Mouse (Mus musculus): ENCODE results near the gene Nme6.
"Not testable (repeated sequence)": the region's sequence is repeated elsewhere in the genome, so short reads cannot be mapped to it uniquely, and the experiment has no call there.

Gene Nme6

DNA sequence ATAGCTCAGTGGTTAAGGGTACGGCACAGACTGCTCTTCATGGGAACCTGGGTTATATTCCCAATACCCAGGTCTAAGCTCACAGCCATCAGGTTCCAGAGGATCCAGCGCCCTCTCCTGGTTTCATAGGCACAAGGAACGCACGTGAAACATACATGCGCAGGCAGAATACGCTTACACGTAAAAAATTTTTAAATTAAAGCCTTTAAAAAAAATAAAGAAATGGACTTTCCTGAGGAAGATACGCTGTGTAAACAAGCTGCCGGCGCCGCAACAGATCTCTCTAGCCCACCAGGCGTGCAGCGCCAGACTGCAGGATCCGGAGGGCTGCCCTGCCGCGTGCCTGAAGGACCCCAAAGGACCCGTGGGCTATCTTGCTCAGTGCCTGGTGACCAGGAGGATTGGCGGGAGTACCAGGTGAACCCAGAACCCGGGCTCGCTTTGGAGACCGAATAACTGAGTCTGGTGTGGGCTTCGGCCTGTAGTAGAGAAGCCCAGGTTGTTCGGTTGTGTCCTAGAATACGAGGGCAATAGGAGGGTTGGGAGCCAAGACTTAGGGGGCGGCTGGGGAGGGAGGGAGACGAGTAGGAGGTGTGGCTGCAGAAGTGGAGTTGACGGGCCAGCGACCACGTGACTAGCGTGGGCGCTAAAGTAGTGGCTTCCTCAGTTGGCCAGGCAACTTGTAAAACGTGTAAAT is at the start of gene Nme6:
Gene Nme6 (plus strand): TSS at position 359 of the 697 bp plus-strand sequence.
- peak; percentile 81 for DNase-seq

DNA sequence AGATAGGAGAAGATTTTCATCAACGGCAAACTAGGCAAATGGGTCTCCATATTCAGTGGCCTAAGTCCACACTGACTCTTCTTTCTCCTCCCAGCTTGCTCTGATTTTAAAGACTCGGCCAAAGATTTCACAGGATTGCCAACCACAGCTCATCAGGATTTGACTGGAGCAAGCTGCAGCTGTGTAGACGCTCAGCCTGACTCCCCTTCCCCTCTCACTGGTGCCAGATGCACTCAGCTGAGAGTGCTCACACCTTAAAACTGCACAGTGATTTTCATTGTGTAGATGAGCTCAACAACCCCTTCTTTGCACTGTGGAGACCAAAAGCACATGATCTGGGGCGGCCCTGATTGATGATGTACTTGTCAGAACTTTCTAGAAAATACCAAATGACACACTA is 42.0 kb upstream of the Nme6 start, which contains the start of gene Fbxw27:
Gene Fbxw27 (minus strand): TSS at position 101 of the 400 bp plus-strand sequence.
- DNase-seq = not testable (repeated sequence)

DNA sequence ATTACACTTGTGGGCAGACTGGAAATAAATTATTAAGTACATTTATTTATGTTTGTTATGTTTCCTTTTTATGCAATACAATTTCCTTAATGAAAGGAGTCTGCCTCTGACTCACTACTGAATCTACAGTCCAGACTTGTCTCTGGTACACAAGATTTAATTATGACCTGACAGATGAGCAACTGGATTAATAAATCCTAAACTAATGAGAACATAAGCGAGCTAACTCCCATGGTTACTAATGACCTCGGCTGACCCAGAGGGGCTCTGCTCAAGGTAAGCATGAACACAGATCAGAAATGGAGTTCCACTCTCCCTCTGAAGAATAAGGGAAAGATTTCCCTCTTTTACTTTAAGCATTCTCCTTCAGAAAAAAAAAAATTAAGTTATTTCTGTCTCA is 37.3 kb upstream of the Nme6 start:
- no peak for DNase-seq

DNA sequence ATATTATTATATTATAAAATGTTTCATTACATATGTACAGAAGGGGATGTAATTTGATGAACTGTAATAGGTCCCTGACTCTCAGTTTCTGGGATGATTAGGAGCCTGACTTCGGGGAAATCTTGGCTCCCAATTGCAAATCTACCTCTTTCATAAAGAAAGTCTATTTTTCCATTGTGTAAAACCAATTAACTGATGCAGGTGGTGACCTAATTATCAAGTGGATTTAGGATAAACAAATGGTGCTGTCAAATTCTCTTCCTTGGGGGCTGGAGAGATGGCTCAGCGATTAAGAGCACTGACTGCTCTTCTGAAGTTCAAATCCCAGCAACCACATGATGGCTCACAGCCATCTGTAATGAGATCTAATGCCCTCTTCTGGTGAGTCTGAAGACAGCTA is 36.7 kb upstream of the Nme6 start:
- no peak for DNase-seq

DNA sequence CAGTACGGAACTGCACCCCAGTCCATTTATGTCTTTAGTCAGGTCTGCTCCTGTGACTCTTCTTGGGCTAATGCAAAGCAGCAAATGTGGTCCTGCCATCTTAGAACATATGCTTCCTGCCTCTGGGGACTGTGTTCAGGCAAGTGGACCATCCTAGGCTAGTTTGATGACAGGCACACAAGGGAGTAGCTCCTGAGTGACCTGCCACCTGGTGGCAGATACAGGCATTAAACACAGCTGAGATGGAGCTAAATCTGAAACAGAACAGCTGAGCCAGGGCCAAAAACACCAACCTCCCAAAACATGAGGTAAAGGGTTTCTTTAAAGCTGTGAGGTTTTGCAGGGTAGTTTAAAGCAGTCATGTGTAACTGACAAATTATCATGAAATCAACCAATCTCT is 34.5 kb upstream of the Nme6 start:
- no peak for DNase-seq

DNA sequence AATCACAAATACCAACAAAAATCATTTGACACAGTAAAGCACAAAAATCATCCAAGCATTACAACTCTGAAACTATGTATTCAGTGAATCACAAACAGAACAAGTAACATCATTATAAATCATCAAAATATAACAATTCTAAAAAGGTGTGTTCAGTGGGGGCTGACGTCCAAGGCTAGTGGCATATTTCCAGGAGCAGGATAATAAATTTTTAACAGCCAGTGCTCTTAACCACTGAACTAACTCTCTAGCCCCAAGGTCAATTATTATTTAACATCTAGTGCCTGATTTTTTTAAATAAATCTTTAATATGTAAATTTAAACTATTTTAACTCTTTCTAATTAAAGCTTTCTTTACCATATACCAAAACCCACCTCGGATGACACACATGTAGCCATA is 27.0 kb upstream of the Nme6 start:
- not testable (repeated sequence) for DNase-seq

DNA sequence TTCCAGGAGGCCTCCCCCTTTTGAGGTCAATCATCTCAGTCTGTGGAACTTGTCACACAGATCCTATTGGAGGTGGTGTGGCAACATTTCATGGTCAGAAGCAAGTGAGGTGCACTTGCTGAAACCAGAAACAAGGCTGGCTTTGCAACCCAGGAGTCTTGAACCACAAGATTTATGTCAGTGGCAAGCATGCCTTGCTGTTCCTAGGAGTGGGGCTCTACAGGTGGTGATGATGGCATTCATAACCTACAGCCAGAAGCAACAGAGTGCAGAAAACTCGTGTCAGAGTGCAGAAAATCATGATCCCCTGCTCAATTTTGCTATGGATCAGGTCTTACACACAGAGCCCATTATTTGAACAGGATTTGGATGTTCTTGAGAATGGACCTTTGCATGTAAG is 26.3 kb upstream of the Nme6 start:
- DNase-seq = no peak

DNA sequence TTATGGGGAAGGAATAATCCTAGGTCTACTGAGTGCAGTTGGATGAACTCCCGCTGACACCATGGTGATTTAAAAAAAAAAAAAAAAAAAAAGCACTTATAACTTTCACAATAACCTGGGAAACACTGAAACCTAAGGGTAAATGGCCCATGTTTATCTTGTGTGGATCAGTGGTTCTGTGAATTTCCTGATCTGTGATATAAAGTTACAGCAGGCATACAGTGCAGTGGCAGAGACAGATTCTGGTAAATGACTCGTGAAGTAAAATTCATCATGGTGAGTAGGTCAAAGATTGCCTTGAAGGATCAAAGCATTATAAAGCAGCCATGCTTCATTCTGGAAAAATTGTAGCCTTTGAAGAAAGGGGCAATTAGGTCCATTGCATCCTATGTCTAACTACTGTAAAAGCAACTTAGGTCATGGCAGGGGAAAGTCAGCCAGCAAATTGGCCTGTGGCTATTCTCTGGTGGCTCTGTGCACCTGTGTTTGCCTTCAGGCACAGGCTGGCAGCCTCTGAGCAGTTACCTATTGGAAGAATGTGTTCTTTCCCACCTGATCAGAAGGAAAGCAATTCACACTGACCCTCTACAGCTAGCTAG is 25.8 kb upstream of the Nme6 start:
- no peak for DNase-seq

DNA sequence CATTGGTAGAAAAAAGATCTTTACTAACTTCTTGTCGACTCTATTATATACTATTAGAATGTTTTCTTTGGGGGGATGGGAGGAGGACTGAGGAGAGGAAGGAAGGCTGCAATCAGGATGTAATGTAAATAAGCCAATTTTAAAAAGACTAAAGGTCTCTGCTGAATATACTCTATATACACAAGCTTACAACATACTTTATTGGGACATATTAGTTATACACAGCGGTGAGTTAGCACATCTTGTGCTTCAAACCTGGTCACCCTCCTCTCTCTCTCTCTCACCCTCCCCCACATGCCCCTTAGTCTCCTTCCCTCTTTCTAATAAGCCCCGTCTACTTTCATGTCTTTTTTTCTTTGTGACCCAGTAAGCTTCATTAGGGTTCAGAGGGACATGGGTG is 24.7 kb upstream of the Nme6 start:
- DNase-seq = no peak

DNA sequence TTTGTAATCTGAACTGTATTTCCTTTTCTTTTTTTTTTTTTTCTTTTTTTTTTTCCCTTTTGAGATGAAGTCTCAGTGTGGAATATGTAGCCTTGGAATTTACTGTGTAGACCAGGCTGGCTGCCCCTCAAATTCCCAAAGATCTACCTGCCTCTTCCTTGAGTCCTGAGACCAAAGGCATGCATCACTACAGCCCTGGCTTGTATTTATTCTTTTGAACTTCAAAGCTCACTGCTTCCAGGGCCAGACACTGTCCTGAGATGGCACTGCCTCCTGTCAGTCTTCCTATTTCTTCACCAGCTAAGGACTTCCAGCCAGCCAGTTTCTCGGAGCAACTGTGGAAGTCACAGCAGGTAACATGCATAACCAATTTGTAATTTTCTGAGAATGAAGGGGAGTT is 20.6 kb upstream of the Nme6 start, which contains the start of gene Spink8:
Gene Spink8 (plus strand): TSS at position 301 of the 400 bp plus-strand sequence.
- no peak for DNase-seq

DNA sequence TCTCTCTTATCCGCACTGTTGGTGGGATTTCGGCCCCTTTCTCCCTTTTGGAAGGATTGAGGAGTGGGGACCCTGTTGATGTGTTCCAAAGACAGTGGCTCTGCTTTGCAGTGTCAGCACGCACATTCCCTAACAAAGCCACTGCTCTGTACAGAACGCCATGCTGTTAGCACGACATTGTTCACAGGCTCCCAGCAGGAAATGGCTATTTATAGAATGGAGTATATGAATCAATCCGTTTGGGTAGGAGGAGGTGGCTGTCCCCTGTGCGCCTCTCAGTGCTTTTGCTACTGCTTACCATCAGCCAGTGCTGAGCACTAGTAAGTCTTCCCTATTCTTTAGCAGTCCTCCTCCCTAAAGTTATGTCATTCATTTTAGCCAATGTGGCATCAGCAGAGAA is 19.1 kb upstream of the Nme6 start:
- no peak for DNase-seq

DNA sequence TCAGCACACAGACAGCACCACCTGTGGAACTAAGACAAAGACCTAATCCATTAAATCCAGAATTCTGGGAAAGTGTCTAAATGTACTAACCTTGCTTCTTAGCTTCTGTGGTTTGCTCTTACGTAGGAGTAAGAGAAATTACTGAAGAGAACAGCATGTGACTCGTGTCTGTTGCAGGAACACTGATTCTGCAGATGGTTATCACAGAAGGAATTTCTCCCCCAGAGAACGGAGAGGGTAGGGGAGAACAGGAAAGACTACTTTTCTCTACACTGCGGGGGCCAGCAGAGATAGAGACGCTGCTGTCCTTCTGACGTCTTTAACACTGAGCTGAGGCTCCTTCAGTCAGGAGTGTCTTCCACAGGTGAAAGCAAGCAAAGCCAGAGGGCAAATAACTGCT is 16.2 kb upstream of the Nme6 start:
- no peak for DNase-seq

DNA sequence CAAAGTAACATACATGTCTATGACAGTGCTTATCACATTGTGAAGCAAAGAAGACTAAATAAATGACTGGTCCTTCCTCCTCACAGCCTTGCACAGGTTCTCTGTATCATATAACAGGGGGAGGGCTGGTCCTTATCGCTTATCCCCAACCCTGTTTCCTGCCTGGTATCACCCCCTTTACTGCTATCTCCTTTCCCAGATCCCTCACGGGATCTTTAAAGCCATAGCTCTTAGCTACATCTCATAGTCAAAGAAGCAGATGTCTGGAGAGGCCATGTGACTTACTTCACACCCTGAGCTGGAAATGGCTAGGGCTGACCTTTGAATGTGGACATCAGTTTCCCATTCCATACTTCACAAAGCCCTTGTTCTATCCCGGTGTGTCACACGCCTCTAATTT is 6.8 kb upstream of the Nme6 start:
- no peak for DNase-seq

DNA sequence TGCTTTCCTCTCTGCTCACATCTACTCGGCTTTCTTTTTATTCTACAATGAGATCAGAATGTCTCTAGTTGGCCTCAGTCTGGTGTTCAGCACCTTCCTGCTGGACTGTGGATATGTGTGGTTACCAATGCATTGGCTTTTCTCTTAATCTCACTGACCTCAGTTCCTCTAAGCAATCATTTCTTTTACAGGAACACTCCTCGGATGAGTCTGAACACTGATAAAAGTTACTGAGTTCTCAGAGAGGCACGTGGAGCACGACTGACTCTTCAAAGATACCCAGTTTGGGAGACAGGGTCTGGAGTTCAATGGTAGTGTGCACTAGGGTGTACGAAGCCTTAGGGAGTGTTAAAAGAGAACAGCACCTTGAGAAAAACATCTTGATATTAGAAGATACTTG is 6.4 kb upstream of the Nme6 start:
- no peak for DNase-seq

DNA sequence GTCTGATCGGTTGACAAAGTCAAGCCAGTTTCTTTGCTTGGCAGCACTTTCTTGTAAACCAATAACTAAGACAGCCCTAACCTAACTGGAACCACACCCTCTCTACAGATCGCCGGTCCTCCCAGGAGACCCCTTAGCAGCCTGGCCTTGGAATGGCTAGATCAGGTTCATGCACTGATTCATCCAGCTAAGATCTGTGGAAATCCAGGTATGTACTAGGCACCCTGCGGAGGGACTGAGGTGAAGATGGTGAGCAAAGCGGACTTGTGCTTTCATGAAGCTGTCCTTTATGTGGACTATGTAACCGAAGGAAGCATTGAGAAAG is 501 bp downstream of the Nme6 start:
- DNase-seq = no peak

DNA sequence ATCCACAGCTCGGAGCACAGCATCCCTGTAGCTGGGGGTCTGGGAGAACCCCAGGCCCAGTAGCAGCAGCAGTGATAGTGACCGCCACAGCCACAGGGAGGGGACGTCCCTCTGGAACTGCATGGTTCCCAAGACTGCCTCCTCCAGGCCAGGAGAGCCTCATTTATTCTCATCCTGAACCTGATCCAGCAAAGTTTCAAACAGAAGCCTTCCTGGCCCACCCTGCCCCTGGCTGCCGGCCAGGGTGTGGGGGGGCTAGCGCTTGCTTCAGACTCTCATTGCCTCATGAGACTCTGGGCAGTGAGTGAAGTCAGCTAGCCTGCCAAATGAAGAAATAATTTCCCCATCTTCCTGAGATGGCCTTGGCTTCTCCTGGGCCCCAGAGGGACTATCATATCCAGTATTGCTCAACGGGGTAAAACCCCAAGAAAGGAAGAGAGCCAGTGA is 16.8 kb downstream of the Nme6 start, which contains the start of gene Camp:
Gene Camp (minus strand): TSS at position 306 of the 447 bp plus-strand sequence.
- no peak for DNase-seq

DNA sequence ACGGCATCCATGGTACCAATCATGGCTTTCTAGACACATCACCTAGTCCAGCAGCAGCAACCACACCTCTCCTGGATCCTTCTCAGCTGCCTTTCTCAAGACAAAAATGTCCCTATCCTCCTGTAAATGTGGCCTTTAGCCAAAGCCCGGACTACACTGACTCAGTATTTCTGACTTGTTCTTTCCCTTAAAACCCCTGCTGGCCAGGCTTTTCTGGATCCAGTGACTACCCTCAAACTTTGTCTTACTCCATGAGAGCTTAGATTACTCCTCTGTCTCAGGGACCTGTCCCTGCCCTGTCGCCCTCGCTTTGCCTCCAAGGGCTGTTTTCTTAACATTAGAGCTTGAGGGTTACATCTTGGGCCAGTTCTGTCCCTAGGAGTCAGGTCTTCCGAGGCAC is 17.6 kb downstream of the Nme6 start:
- DNase-seq = no peak

DNA sequence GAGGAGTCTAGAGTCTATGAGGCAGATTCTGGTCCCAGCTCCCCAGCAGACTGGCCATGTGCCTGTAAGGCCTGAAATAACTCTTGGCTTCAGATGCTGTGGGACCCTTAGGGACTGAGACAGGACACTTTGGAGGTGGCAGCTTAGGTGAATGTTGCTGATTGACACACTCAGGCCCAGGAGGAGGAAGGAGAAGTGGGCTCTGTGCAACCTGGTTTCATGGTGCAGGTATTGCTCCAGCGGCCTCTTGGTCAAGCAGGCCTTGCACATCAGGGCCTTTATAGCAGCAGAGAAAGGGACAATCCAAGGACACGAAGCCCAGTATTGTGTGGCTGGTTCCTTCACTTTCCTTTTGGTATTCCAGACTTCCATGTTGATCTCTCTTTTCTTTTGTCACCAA is 21.8 kb downstream of the Nme6 start:
- no peak for DNase-seq

DNA sequence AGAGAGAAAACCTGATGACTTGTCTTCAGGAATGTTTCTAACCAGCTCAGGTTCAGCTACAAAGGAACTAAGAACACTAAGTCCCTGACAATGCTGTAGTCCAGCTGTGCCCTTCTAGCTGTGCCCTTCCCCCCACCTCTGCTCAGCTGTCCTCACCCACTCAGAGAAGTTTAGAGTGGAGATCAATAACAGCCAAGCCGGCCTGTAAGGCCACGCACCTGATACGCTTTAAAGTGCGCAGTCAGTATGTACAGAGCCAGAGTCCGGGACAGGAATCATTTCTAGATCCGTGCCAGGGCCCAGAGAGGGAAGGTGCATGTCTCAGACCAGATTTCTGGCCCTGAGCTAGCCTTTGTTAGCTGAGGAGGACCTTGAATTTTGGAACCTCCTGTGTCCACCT is 23.4 kb downstream of the Nme6 start:
- DNase-seq = no peak

DNA sequence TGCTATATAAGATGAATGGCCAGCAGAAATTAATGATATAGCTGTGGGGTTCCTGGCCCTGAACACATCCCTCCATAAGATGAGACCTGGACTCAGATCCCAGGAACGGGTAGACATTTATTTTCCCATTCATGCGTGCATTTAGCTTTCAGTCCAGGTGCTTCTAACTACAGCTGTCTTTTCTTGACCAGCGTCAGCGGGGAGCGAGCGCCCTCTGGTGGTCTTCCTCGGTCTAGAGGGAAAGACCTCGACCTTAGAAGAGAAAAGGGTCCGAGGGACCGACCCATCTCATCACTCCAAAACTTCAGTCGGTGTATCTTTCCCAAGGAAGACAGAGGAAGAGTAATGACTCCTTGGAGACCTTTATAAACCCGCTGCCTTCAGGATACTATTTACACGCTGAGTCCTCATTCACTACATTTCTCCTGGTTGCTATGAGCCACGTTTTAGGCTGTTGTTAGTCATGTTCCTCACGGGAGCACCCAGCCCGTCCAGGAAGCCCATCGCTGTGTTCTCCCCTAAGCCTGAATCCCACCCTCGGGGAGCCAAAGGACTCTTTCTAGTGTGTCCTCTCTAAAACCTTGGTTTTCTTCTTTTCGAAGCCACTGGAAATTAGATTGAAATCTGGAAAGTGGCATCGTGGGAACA is 30.0 kb downstream of the Nme6 start:
- DNase-seq = peak; percentile 44

DNA sequence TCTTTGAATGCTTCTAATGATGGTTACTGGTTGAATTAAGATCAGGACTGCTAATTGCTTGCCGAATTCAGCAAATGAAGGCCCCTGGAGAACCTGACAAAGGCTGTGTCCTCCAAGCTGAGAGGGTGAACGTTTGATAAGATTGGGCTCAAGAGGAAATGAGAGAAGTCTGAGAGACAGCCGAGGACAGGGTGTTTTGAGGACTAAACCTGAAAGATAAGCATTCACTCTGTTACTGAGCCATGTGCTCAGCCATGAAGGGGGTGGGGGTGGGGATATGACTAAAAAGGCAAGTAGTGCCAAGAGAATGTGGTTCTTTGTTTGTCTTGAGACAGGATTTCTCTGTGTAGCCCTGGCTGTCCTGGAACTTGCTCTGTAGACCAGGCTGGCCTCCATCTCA is 30.5 kb downstream of the Nme6 start:
- no peak for DNase-seq

DNA sequence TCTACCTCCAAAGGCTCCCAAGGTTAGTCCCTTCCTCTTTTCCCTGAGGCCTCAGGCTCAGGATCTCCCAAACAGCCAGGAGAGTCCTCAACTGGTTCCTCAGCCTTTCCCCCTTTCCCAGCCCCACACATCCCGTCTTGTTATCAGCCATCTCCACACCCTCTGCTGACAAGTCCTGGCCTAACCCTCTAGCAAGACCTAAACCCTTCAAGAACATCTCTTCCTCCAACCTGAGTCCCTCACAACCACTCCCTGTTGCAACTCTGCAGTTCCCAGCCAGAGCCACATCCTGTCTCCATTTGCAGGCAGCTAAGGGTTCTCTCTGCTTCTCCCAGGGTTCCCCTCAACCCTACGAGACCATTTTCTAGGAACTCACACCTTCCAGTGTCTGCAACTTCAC is 33.7 kb downstream of the Nme6 start:
- DNase-seq = no peak

DNA sequence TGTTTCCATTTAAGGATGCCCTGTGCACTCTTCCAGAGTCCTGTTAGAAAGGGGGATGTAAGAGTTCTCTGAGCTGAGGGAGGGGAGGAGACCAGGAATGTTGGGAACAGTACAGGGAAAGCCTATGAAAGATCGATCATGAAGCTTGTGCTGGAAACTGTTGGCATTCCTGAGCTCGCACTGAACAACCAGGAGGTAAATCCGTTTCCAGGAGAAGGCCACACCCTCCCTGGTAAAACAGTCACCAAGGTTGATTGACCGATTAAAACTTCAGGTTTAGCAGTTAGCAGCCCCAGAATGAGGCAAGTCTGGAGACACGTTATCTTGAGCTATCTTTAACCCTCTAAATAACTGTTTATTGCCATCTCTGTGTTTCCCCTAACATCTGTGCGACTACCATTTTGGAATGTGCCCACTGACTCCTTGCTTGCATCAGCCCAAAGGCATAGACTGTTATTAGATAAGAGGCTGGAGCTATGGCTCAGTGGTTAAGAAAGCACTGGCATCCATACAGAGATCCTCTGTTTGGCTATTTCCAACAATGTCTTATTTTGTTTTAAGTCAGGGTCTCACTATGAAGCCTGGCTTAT is 38.5 kb downstream of the Nme6 start:
- peak; percentile 51 for DNase-seq
